In genomic region chr8:120351332-120352071, GRCm38 (mm10) we compare ENCODE assay signal across 14 mouse cellular contexts.
DNase-seq lines count a peak whose midpoint lies in the region; ATAC-seq and TF ChIP-seq lines count a peak whose summit lies in the region.
"Had no signal": no experiment of that assay in that cellular context is flagged by ENCODE, and none has a peak within 500 bp of the region (broad histone marks: within the 10 kb centered on the region; RNA-seq: fewer than 3 reads in every experiment).

No protein-coding gene starts in this region.

- no peak overlapping the region for H3K9ac ChIP-seq in liver, adult 2 months (ENCODE audit: low read depth, low read length)
- H3K9ac ChIP-seq in liver, embryonic 11.5 days (ENCODE audit: low read depth, low read length) = no peak overlapping the region; the same call in 1 of the 2 replicates
- H3K9ac ChIP-seq: hindbrain, embryonic 15.5 days had no signal

- TF ChIP-seq POLR2A in liver, adult 2 months (IDR thresholded peaks at IDR 0.05; ENCODE audit: extremely low read depth, insufficient read depth, low read length) = no peak

- H3K9me3 ChIP-seq in liver, embryonic 11.5 days (ENCODE audit: control insufficient read depth, low read length) = no peaks in the 10 kb centered on the region
- H3K9me3 ChIP-seq: hindbrain, embryonic 15.5 days had no signal

- TF ChIP-seq CTCF in liver, adult 2 months (IDR thresholded peaks at IDR 0.05; ENCODE audit: low read depth, low read length) = no peak

- H3K4me2 ChIP-seq in liver, embryonic 11.5 days = no peak overlapping the region
- H3K4me2 ChIP-seq: heart, embryonic 11.5 days; hindbrain, embryonic 15.5 days had no signal

- H3K27me3 ChIP-seq in liver, adult 2 months (ENCODE audit: control insufficient read depth, insufficient read depth, low read length) = no peaks in the 10 kb centered on the region
- no peaks in the 10 kb centered on the region for H3K27me3 ChIP-seq in liver, embryonic 11.5 days (replicated peaks; ENCODE audit: control insufficient read depth, insufficient read depth, low read length)
- H3K27me3 ChIP-seq: hindbrain, embryonic 15.5 days had no signal

- H3K36me3 ChIP-seq in liver, adult 2 months (ENCODE audit: control insufficient read depth, insufficient read depth, low read length) = no peaks in the 10 kb centered on the region
- no peaks in the 10 kb centered on the region for H3K36me3 ChIP-seq in liver, embryonic 11.5 days (ENCODE audit: control insufficient read depth, insufficient read depth, low read length)
- H3K36me3 ChIP-seq: hindbrain, embryonic 15.5 days had no signal

- no peak for DNase-seq in cerebellum, postnatal 4 days (ENCODE audit: low spot score in 2 of 2)
- peak; percentile 81 for DNase-seq in liver, adult 2 months (ENCODE audit: extremely low read depth, low read depth, low spot score)
- DNase-seq in liver, embryonic 11.5 days (ENCODE audit: low spot score) = no peak
- peak; percentile 43 for DNase-seq in brain, adult 2 months (ENCODE audit: low read depth, low spot score)
- DNase-seq in kidney, postnatal 25 days = peak; percentile 57 to 82
- DNase-seq in ovary, postnatal 36 days (ENCODE audit: low spot score) = no peak
- DNase-seq in layer of hippocampus, adult 9-10 months (ENCODE audit: low spot score) = no peak
- DNase-seq: cerebellum, adult 9-10 months; gastrocnemius, postnatal 10 days; left cerebral cortex, postnatal 4 days; thymus, postnatal 14 days had no signal

- H3K4me3 ChIP-seq in liver, adult 2 months (ENCODE audit: insufficient read depth, low read depth, low read length) = no peak overlapping the region
- H3K4me3 ChIP-seq in liver, embryonic 11.5 days (ENCODE audit: low read depth, low read length) = no peak overlapping the region
- H3K4me3 ChIP-seq: hindbrain, embryonic 15.5 days had no signal

- H3K79me2 ChIP-seq in liver, adult 2 months (ENCODE audit: control insufficient read depth, insufficient read depth, low read length) = no peaks in the 10 kb centered on the region

- peak overlapping the region; percentile 42; the same call in 1 of the 2 replicates for H3K27ac ChIP-seq in liver, adult 2 months (replicated peaks; ENCODE audit: insufficient read depth, low read depth, low read length)
- H3K27ac ChIP-seq in liver, embryonic 11.5 days (ENCODE audit: low read depth, low read length) = no peak overlapping the region
- H3K27ac ChIP-seq: hindbrain, embryonic 15.5 days had no signal

- ATAC-seq in cerebellum, adult (ENCODE audit: insufficient number of reproducible peaks, low FRiP score, low TSS enrichment) = 0 out of 2 replicates have a peak, but pooled peaks have one; percentile 10
- no peak for ATAC-seq in liver, embryonic 11.5 days (replicated peaks; ENCODE audit: low FRiP score)

- WGBS in liver, adult 2 months = 24% methylated on average over 7 of the region's 7 CpGs
- 67% methylated on average over 7 of the region's 7 CpGs for WGBS in liver, embryonic 11.5 days

- H3K4me1 ChIP-seq in liver, adult 2 months (ENCODE audit: control insufficient read depth, insufficient read depth, low read length) = peaks cover 18% of the 10 kb centered on the region
- H3K4me1 ChIP-seq in liver, embryonic 11.5 days (replicated peaks; ENCODE audit: control insufficient read depth, insufficient read depth, low read length) = peaks cover 37% of the 10 kb centered on the region

Comparison
In these comparisons a context has a peak if more than half of its experiments do, and no peak if none do; other contexts are left out.
1. DNase-seq: peak in liver, adult 2 months (single experiment), brain, adult 2 months (single experiment) and kidney, postnatal 25 days (2 of 2); none in cerebellum, postnatal 4 days (0 of 2), liver, embryonic 11.5 days (single experiment), ovary, postnatal 36 days (single experiment) and layer of hippocampus, adult 9-10 months (single experiment).